Mouse (Mus musculus) neural tube, embryonic 14.5 days (tissue): ENCODE measurements around the gene Ankrd24. TPM values are rescaled to one million over a fixed set of nuclear protein-coding genes. Genes with fewer than 3 reads are reported as not detected.

Experiments used
- ATAC-seq: fragments of 200-750 bp; cut with Nextera tagmentation; 2 replicates; pipeline ENCODE4 v1.8.0; 2017; ENCODE audit warnings: low read depth, mild to moderate bottlenecking, moderate TSS enrichment, moderate library complexity
- H3K27ac ChIP-seq: fragments of 300-500 bp; sonication (generic); 2 replicates; pipeline ENCODE4 v1.5.1; 2014; ENCODE audit warnings: low read depth, mild to moderate bottlenecking, control low read depth, low read length, moderate library complexity, mixed read lengths
- H3K27me3 ChIP-seq: fragments of 300-500 bp; sonication (generic); 2 replicates; pipeline ENCODE4 v1.6.1; 2014; ENCODE audit warnings: low read length; ENCODE audit not compliant: control insufficient read depth, insufficient read depth
- H3K36me3 ChIP-seq: fragments of 300-500 bp; sonication (generic); 2 replicates; pipeline ENCODE4 v1.6.1; 2014; ENCODE audit warnings: low read length, mixed read lengths; ENCODE audit not compliant: control insufficient read depth, insufficient read depth
- H3K4me1 ChIP-seq: fragments of 300-500 bp; sonication (generic); 2 replicates; pipeline ENCODE4 v1.6.1; 2014; ENCODE audit warnings: low read length; ENCODE audit not compliant: control insufficient read depth, insufficient read depth
- H3K4me2 ChIP-seq: fragments of 300-500 bp; sonication (generic); 2 replicates; pipeline ENCODE4 v1.6.1; 2014; ENCODE audit warnings: mild to moderate bottlenecking, low read depth, low read length, control low read depth
- H3K4me3 ChIP-seq: fragments of 300-500 bp; sonication (generic); 2 replicates; pipeline ENCODE4 v1.5.1; 2014; ENCODE audit warnings: low read depth, low read length, control low read depth, mixed read lengths
- H3K9ac ChIP-seq: fragments of 300-500 bp; sonication (generic); replicated peaks from 2 replicates; pipeline ENCODE4 v1.6.1; 2014; ENCODE audit warnings: low read depth, mild to moderate bottlenecking, control low read depth, low read length, mixed read lengths
- H3K9me3 ChIP-seq: fragments of 300-500 bp; sonication (generic); 2 replicates; pipeline ENCODE4 v1.6.1; 2016; ENCODE audit warnings: low read length; ENCODE audit not compliant: control insufficient read depth
- WGBS: fragments of 180-500 bp; shearing (Covaris S2); extraction: QIAGEN DNeasy Blood & Tissue Kit; methylation state at CpG from one replicate; pipeline ENCODE4 v1.1.7; 2014; 5-methylcytosine and 5-hydroxymethylcytosine counted together
- polyA plus RNA-seq: library from polyadenylated mRNA; unstranded; fragments of >200 nt; fragmentation: Nextera tagmentation; extraction: Ambion mirVana; gene quantifications from 2 replicates; pipeline ENCODE4 v1.2.1, GENCODE M21; 2014

Gene Ankrd24
- polyA plus RNA-seq, 1 experiment from 2014 or later, result 16.1 TPM

DNA sequence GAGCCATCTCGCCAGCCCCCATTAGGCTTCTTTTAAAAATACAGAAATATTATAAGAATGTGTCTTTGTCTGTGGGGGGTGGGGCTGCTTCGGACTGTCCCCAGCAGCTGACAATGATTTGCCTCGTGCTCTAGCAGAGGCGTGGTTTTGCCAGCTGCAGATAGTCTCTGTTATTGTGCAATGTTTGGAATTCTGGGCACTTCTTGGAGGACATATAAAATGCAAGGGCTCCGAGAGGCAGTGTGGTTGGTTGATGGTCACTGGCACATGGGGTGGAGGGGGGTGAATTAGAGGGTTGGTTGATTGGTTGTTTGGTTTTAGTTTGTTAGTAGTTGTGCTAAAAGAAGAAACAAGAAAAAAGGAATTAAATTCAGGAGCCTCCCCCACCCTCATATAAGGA is 8.4 kb upstream of the Ankrd24 start:
- ATAC-seq, result no peak
- WGBS, result 88% methylated on average over 5 of the region's 5 CpGs

GRCm38 (mm10) chr10:81620786-81621185 is 7.6 kb upstream of the Ankrd24 start:
- Histone ChIP-seq H3K4me3 (no peak overlapping the region), H3K36me3 (peaks cover 31% of the 10 kb centered on the region), H3K27ac (no peak overlapping the region), H3K9me3 (no peaks in the 10 kb centered on the region), H3K9ac (no peak overlapping the region), H3K4me2 (no peak overlapping the region), H3K27me3 (no peaks in the 10 kb centered on the region), H3K4me1 (no peaks in the 10 kb centered on the region)
- no peak for ATAC-seq
- 66% methylated on average over 9 of the region's 9 CpGs for WGBS

More for the DNA sequence above, 8.4 kb upstream of the Ankrd24 start:
- H3K36me3 ChIP-seq, result peaks cover 27% of the 10 kb centered on the region
- H3K27me3 ChIP-seq, result no peaks in the 10 kb centered on the region
- H3K27ac ChIP-seq, result no peak overlapping the region
- no peak overlapping the region for H3K4me2 ChIP-seq
- no peak overlapping the region for H3K4me3 ChIP-seq
- no peaks in the 10 kb centered on the region for H3K9me3 ChIP-seq
- H3K9ac ChIP-seq, result no peak overlapping the region
- H3K4me1 ChIP-seq, result no peaks in the 10 kb centered on the region

- no peak overlapping the region for H3K4me3 ChIP-seq
- H3K4me1 ChIP-seq, result peaks cover 15% of the 10 kb centered on the region
- no peak overlapping the region for H3K4me2 ChIP-seq
- H3K9ac ChIP-seq, result no peak overlapping the region
- no peaks in the 10 kb centered on the region for H3K27me3 ChIP-seq
- no peak for ATAC-seq
- peaks cover 31% of the 10 kb centered on the region for H3K36me3 ChIP-seq
- H3K9me3 ChIP-seq, result no peaks in the 10 kb centered on the region
- H3K27ac ChIP-seq, result no peak overlapping the region
- WGBS, result 64% methylated on average over 8 of the region's 8 CpGs
Observed at GRCm38 (mm10) chr10:81623441-81623840, 4.9 kb upstream of the Ankrd24 start.

DNA sequence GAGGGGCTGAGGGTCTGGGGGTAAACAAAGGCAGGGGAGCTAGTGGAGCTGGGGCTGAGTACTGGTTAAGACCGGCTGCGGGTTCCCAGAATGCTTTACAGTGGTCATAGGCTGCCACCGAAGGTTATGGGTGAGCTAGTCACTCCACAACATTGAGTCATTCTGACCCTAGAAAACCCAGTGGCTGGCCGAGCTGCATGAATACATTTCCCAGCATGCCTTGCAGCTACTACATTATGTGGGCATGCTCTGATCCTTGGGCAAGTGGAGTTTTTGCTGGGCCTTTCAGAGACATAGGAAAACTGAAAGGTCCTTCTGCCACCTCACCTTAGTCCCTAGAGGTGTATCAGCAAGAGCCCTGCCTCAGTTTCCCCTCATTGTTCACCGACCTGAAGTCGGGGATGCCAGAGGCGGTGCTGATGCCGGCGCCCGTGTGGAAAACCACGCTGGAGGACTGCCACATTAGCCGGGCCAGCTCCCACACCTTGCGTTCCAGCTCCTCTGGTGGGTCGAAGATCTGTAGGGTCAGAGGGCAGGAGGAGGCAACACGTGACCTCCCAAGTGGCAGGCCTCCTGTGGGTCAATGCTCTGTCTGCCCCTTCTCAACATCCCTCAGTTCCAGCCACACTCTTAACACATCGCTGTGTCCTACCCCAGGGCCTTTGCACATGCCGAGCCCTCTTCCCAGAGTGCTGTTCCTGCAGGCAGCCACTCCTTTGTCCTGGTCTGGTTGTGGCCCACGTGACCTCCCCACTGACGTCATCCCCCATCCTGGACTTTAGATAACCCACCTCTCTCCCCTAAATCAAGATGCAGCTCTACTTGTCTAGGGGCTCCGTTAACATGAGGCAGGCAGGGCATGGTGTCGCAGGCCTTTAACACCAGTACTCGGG is 2.0 kb upstream of the Ankrd24 start:
- H3K4me1 ChIP-seq, result peaks cover 15% of the 10 kb centered on the region
- H3K4me3 ChIP-seq, result peak overlapping the region; percentile 77
- H3K4me2 ChIP-seq, result peak overlapping the region; percentile 91
- peak overlapping the region; percentile 90; the same call in 1 of the 2 replicates for H3K27ac ChIP-seq
- no peaks in the 10 kb centered on the region for H3K27me3 ChIP-seq
- H3K9me3 ChIP-seq, result no peaks in the 10 kb centered on the region
- WGBS, result 91% methylated on average over 22 of the region's 22 CpGs
- ATAC-seq, result no peak; the same call in 1 of the 2 replicates
- peak overlapping the region; percentile 83 for H3K9ac ChIP-seq
- peaks cover 30% of the 10 kb centered on the region for H3K36me3 ChIP-seq

GRCm38 (mm10) chr10:81626994-81627835 is 1.1 kb upstream of the Ankrd24 start, which contains the start of gene Sirt6:
Sirt6 (minus strand) TSS chr10:81627797.
- Histone ChIP-seq H3K27me3 (no peaks in the 10 kb centered on the region), H3K9ac (peak within 1 kb of the TSS; percentile 83), H3K9me3 (no peaks in the 10 kb centered on the region), H3K36me3 (peaks cover 24% of the 10 kb centered on the region), H3K4me1 (peaks cover 15% of the 10 kb centered on the region), H3K27ac (peak within 1 kb of the TSS; percentile 90), H3K4me3 (peak within 1 kb of the TSS; percentile 77), H3K4me2 (peak within 1 kb of the TSS; percentile 91)
- 5% methylated on average over 40 of the region's 40 CpGs for WGBS
- peak; percentile 90 for ATAC-seq

GRCm38 (mm10) chr10:81627836-81628220 is 512 bp upstream of the Ankrd24 start:
- Histone ChIP-seq H3K4me1 (peaks cover 15% of the 10 kb centered on the region), H3K36me3 (peaks cover 18% of the 10 kb centered on the region), H3K27ac (peak overlapping the region; percentile 90), H3K27me3 (no peaks in the 10 kb centered on the region), H3K9me3 (no peaks in the 10 kb centered on the region), H3K4me3 (peak overlapping the region; percentile 77), H3K9ac (peak overlapping the region; percentile 83), H3K4me2 (peak overlapping the region; percentile 91)
- 66% methylated on average over 7 of the region's 7 CpGs for WGBS
- peak; percentile 13 for ATAC-seq

- ATAC-seq, result peak; percentile 88
- no peaks in the 10 kb centered on the region for H3K4me1 ChIP-seq
- no peaks in the 10 kb centered on the region for H3K9me3 ChIP-seq
- no peak overlapping the region for H3K27ac ChIP-seq
- peak overlapping the region; percentile 37 for H3K4me3 ChIP-seq
- WGBS, result 3% methylated on average over 37 of the region's 37 CpGs
- no peaks in the 10 kb centered on the region for H3K27me3 ChIP-seq
- peak overlapping the region; percentile 67 for H3K4me2 ChIP-seq
- no peaks in the 10 kb centered on the region for H3K36me3 ChIP-seq
- H3K9ac ChIP-seq, result peak overlapping the region; percentile 51
Observed at GRCm38 (mm10) chr10:81633253-81634099, 5.1 kb downstream of the Ankrd24 start.

DNA sequence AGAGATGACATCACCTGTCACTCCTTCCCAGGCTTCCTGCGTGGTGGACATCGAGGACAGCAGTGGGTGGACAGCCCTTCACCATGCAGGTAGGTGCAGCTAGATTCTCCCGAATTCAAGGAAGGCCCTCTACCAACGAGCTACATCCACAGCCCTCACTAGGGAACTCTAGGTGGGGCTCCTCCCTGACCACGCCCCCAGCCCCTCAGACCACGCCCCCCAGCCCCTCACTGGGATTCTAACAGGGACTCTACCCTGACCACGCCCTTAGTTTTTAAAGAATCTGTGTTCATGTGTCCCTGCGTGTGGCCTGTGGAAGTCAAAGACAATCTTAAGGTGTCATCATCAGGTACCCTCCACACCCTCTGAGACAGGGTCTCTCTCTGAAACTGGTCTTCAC is 8.0 kb downstream of the Ankrd24 start:
- H3K4me3 ChIP-seq, result no peak overlapping the region
- no peak overlapping the region for H3K9ac ChIP-seq
- peaks cover 3% of the 10 kb centered on the region; the same call in 1 of the 2 replicates for H3K4me1 ChIP-seq
- no peaks in the 10 kb centered on the region for H3K9me3 ChIP-seq
- H3K36me3 ChIP-seq, result no peaks in the 10 kb centered on the region
- H3K4me2 ChIP-seq, result no peak overlapping the region
- ATAC-seq, result no peak
- no peak overlapping the region for H3K27ac ChIP-seq
- 22% methylated on average over 8 of the region's 8 CpGs for WGBS
- H3K27me3 ChIP-seq, result no peaks in the 10 kb centered on the region
